Mouse (Mus musculus): ENCODE data around the gene B830017H08Rik. TPM values are rescaled to one million over a fixed set of nuclear protein-coding genes. Genes with fewer than 3 reads are reported as not detected.

B830017H08Rik gene
- polyA plus RNA-seq, 1 experiment: 0.02 TPM

DNA sequence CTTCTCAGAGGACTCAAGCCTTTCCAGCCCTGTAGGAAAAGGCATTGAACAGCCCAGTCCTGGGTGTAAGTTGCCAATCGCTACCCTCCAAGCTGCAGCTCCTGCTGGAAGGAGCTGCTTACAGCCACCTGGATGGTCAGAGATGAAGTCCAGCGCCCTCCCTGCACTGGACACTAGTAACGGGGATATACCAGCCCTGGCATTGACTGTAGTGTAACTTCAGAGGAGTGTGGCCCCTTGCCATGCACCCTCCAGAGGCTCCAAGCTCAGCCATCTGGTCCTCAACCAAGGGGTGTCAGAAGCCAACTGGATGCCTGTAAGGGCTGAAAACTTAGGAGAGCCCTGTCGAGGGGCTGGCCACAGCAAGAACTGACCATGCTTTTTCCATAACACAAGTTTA is 7.1 kb downstream of the B830017H08Rik start:
- no peak for TF ChIP-seq TCF12 (IDR thresholded peaks at IDR 0.05; ENCODE audit: insufficient read depth, poor library complexity, severe bottlenecking)
- no peak for TF ChIP-seq MYOG (IDR thresholded peaks at IDR 0.05; ENCODE audit: control insufficient read depth in 1 of 3, insufficient read depth in 1 of 3, insufficient read length in 2 of 3, low read depth in 2 of 3)
- TF ChIP-seq SRF (IDR thresholded peaks at IDR 0.05; ENCODE audit: control insufficient read depth, insufficient read length, low read depth): no peak
- no peak for TF ChIP-seq CEBPB (IDR thresholded peaks at IDR 0.05; ENCODE audit: insufficient read depth, poor library complexity, severe bottlenecking)
- no peak for TF ChIP-seq MYOD1 (IDR thresholded peaks at IDR 0.05; ENCODE audit: control insufficient read depth in 1 of 3, insufficient read length in 2 of 3, low read depth in 2 of 3)
- TF ChIP-seq MAX (IDR thresholded peaks at IDR 0.05; ENCODE audit: low read depth): no peak
- TF ChIP-seq POLR2AphosphoS2 (IDR thresholded peaks at IDR 0.05; ENCODE audit: insufficient read length, low read depth): no peak
- no peak for TF ChIP-seq REST (IDR thresholded peaks at IDR 0.05; ENCODE audit: insufficient read depth, insufficient read length)
- TF ChIP-seq POLR2A (IDR thresholded peaks at IDR 0.05; ENCODE audit: insufficient read length, low read depth): no peak
- TF ChIP-seq USF1 (IDR thresholded peaks at IDR 0.05; ENCODE audit: low read depth): no peak
- no peak for TF ChIP-seq TCF3 (IDR thresholded peaks at IDR 0.05; ENCODE audit: insufficient read length, low read depth)
- TF ChIP-seq E2F4 (IDR thresholded peaks at IDR 0.05; ENCODE audit: insufficient read depth): no peak
- Histone ChIP-seq H3ac (ENCODE audit: control insufficient read depth, insufficient read length) (no peak overlapping the region), H3K27me3 (ENCODE audit: control insufficient read depth, insufficient read depth, insufficient read length) (peaks cover 13% of the 10 kb centered on the region), H3K36me3 (ENCODE audit: control insufficient read depth, insufficient read depth) (peaks cover 5% of the 10 kb centered on the region), H3K4me2 (ENCODE audit: low read depth) (no peak overlapping the region), H3K79me2 (ENCODE audit: control insufficient read depth, insufficient read depth) (no peaks in the 10 kb centered on the region), H3K4me3 (no peak overlapping the region)

DNA sequence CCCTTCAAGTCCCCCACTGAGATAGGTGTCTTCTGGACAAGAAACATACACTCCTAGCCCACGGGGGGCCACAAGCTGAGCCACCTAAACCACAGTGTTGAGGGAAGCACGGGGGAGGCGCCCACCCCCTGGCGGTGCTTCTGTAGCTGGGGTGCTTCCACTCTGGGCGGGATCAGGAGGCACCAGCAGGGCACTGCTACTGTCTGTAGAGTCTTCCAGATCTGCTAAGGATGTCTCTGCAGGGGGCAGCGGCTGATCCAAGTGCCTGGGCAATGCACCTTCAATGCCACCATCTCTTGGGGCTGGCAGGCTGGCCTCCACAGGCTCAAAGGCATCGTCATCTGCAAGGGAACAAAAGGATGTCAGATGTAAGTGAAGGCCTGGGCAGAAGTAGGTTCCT is 9.5 kb downstream of the B830017H08Rik start:
- Histone ChIP-seq H3ac (ENCODE audit: control insufficient read depth, insufficient read length) (no peak overlapping the region), H3K79me2 (ENCODE audit: control insufficient read depth, insufficient read depth) (no peaks in the 10 kb centered on the region), H3K4me3 (no peak overlapping the region), H3K27me3 (ENCODE audit: control insufficient read depth, insufficient read depth, insufficient read length) (no peaks in the 10 kb centered on the region), H3K4me2 (ENCODE audit: low read depth) (no peak overlapping the region), H3K36me3 (ENCODE audit: control insufficient read depth, insufficient read depth) (peaks cover 10% of the 10 kb centered on the region)
- TF ChIP-seq POLR2A (IDR thresholded peaks at IDR 0.05; ENCODE audit: insufficient read length, low read depth) (no peak), MYOD1 (IDR thresholded peaks at IDR 0.05; ENCODE audit: control insufficient read depth in 1 of 3, insufficient read length in 2 of 3, low read depth in 2 of 3) (no peak), TCF12 (IDR thresholded peaks at IDR 0.05; ENCODE audit: insufficient read depth, poor library complexity, severe bottlenecking) (no peak), CEBPB (IDR thresholded peaks at IDR 0.05; ENCODE audit: insufficient read depth, poor library complexity, severe bottlenecking) (no peak), TCF3 (IDR thresholded peaks at IDR 0.05; ENCODE audit: insufficient read length, low read depth) (no peak), MAX (IDR thresholded peaks at IDR 0.05; ENCODE audit: low read depth) (no peak), USF1 (IDR thresholded peaks at IDR 0.05; ENCODE audit: low read depth) (no peak), E2F4 (IDR thresholded peaks at IDR 0.05; ENCODE audit: insufficient read depth) (no peak), REST (IDR thresholded peaks at IDR 0.05; ENCODE audit: insufficient read depth, insufficient read length) (no peak), SRF (IDR thresholded peaks at IDR 0.05; ENCODE audit: control insufficient read depth, insufficient read length, low read depth) (no peak), MYOG (IDR thresholded peaks at IDR 0.05; ENCODE audit: control insufficient read depth in 1 of 3, insufficient read depth in 1 of 3, insufficient read length in 2 of 3, low read depth in 2 of 3) (no peak)

DNA sequence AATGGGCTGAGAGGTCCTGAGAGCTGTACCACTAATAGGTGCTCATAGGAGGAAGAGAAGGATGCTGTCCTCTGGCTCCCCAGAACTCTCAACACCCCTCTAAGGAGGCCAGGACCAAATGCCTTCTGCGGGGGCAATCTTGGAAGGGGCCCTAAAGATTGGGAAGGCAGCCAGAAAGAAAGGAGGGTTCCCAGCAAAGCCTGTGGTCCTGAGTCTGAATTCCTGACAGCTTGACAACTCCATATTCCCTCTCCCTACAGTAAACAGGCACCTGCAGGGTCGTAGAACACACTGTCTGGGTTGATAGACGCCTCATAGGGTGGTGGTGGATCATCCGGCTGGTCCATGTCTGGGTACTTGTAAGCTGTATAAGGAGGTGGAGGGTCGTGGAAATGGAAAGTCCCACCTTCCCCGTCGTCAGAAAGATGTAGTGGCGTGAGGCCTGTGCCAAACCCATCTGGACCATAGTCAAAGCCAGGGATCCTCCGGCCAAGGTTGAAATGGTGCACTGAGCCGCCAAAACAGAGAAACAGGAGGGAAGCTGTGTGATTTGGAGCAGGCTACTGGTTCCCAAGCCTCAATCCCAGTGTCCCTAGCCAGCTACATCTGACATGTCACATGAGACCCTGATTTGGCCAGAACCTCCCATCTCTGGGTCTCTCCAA is 10.9 kb downstream of the B830017H08Rik start:
- H3K4me2 ChIP-seq (ENCODE audit: low read depth): no peak overlapping the region
- H3K4me3 ChIP-seq: no peak overlapping the region
- TF ChIP-seq CEBPB (IDR thresholded peaks at IDR 0.05; ENCODE audit: insufficient read depth, poor library complexity, severe bottlenecking): no peak
- TF ChIP-seq REST (IDR thresholded peaks at IDR 0.05; ENCODE audit: insufficient read depth, insufficient read length): no peak
- TF ChIP-seq E2F4 (IDR thresholded peaks at IDR 0.05; ENCODE audit: insufficient read depth): no peak
- no peak for TF ChIP-seq MAX (IDR thresholded peaks at IDR 0.05; ENCODE audit: low read depth)
- no peak for TF ChIP-seq POLR2AphosphoS2 (IDR thresholded peaks at IDR 0.05; ENCODE audit: insufficient read length, low read depth)
- no peak for TF ChIP-seq USF1 (IDR thresholded peaks at IDR 0.05; ENCODE audit: low read depth)
- TF ChIP-seq TCF3 (IDR thresholded peaks at IDR 0.05; ENCODE audit: insufficient read length, low read depth): no peak
- no peak for TF ChIP-seq TCF12 (IDR thresholded peaks at IDR 0.05; ENCODE audit: insufficient read depth, poor library complexity, severe bottlenecking)
- H3ac ChIP-seq (ENCODE audit: control insufficient read depth, insufficient read length): no peak overlapping the region
- H3K79me2 ChIP-seq (ENCODE audit: control insufficient read depth, insufficient read depth): no peaks in the 10 kb centered on the region
- no peaks in the 10 kb centered on the region for H3K27me3 ChIP-seq (ENCODE audit: control insufficient read depth, insufficient read depth, insufficient read length)
- peaks cover 18% of the 10 kb centered on the region for H3K36me3 ChIP-seq (ENCODE audit: control insufficient read depth, insufficient read depth)

DNA sequence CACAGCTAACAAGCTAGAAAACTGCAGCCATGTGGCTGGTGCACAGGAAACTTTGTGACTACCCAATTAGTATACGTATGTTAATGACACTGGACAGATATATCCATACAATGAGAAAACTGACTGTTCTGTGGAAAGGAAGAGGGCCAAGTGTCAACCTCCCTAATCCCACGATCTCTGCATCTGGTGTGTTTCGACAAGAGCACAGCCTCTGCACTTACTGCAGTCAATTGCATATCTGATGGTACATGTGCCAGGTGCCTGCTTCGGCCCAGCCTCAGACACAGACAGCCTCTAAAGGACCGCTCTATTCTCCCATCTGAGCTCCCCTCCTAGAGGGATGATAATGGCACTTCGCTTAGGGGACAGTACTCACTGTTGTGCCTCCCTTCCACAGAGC is 15.5 kb downstream of the B830017H08Rik start:
- Histone ChIP-seq H3K36me3 (ENCODE audit: control insufficient read depth, insufficient read depth) (peaks cover 31% of the 10 kb centered on the region), H3K79me2 (ENCODE audit: control insufficient read depth, insufficient read depth) (no peaks in the 10 kb centered on the region), H3K4me2 (ENCODE audit: low read depth) (no peak overlapping the region), H3K27me3 (ENCODE audit: control insufficient read depth, insufficient read depth, insufficient read length) (no peaks in the 10 kb centered on the region), H3ac (ENCODE audit: control insufficient read depth, insufficient read length) (no peak overlapping the region), H3K4me3 (no peak overlapping the region)
- TF ChIP-seq CEBPB (IDR thresholded peaks at IDR 0.05; ENCODE audit: insufficient read depth, poor library complexity, severe bottlenecking) (no peak), TCF12 (IDR thresholded peaks at IDR 0.05; ENCODE audit: insufficient read depth, poor library complexity, severe bottlenecking) (no peak)

DNA sequence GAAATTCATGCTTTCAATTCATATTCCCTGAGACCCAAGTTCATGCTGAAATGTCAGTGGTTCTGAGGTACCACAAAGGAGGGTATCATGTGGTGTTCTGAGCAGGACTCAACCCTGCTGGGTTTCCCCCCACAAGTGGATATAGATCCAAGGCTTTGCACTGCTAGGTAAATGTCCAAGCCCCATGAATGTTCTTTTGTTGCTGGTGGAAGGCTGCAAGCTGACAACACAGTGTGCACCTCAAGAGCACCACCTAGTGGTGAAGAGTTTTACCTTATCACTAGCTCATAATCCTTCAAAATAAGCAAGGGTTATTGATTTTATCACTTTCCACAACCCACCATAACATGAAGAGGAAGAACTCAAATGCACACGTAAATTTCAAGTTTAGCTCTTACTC is 16.0 kb downstream of the B830017H08Rik start:
- Histone ChIP-seq H3K4me3 (no peak overlapping the region), H3K79me2 (ENCODE audit: control insufficient read depth, insufficient read depth) (no peaks in the 10 kb centered on the region), H3K4me2 (ENCODE audit: low read depth) (no peak overlapping the region), H3ac (ENCODE audit: control insufficient read depth, insufficient read length) (no peak overlapping the region), H3K36me3 (ENCODE audit: control insufficient read depth, insufficient read depth) (peaks cover 33% of the 10 kb centered on the region), H3K27me3 (ENCODE audit: control insufficient read depth, insufficient read depth, insufficient read length) (no peaks in the 10 kb centered on the region)
- TF ChIP-seq CEBPB (IDR thresholded peaks at IDR 0.05; ENCODE audit: insufficient read depth, poor library complexity, severe bottlenecking) (no peak), REST (IDR thresholded peaks at IDR 0.05; ENCODE audit: insufficient read depth, insufficient read length) (no peak), TCF3 (IDR thresholded peaks at IDR 0.05; ENCODE audit: insufficient read length, low read depth) (no peak), USF1 (IDR thresholded peaks at IDR 0.05; ENCODE audit: low read depth) (no peak)
